Mouse (Mus musculus): ENCODE data around the gene Crybg3.

- TF ChIP-seq TCF12 (IDR thresholded peaks at IDR 0.05; ENCODE audit: insufficient read depth, poor library complexity, severe bottlenecking), result no peak
- TF ChIP-seq USF1 (IDR thresholded peaks at IDR 0.05; ENCODE audit: low read depth), result no peak
- no peak for TF ChIP-seq MYOD1 (IDR thresholded peaks at IDR 0.05; ENCODE audit: control insufficient read depth in 1 of 3, insufficient read length in 2 of 3, low read depth in 2 of 3)
- no peak for TF ChIP-seq POLR2A (IDR thresholded peaks at IDR 0.05; ENCODE audit: insufficient read length, low read depth)
Measured at GRCm38 (mm10) chr16:59634598-59634997, 33.8 kb upstream of the Crybg3 start.
